Mouse (Mus musculus): Measurements from ENCODE around the gene Gm45808.

DNA sequence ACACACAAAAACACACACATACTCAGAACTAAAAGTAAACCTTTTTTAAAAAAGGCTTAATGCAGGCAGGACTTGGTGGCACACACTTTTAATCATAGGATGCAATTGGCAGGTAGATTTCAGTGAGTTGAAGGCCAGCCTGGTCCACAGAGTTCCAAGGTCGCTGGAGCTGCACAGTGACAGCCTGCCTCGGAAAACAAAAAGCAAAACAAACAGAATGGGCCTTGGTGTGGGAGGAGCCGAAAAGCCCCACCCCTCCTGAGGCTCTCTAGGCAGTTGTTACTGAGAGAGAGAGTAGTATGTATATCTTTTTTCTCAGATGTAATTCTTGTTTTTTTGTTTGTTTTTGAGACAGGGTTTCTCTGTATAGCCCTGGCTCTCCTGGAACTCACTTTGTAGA, 4.7 kb upstream of the Gm45808 start:
- TF ChIP-seq CTCF (IDR thresholded peaks at IDR 0.05) (no peak), EP300 (IDR thresholded peaks at IDR 0.05) (no peak)
